Mouse (Mus musculus) small intestine, adult 2 months (tissue): ENCODE measurements around the gene 4930451I11Rik. TPM values are rescaled to one million over a fixed set of nuclear protein-coding genes. Genes with fewer than 3 reads are reported as not detected.

Experiments used
- H3K27ac ChIP-seq: fragments of 200-500 bp; 2 replicates; pipeline ENCODE4 v1.5.1; 2012; ENCODE audit warnings: low read depth, low read length, control low read depth, inconsistent platforms; ENCODE audit not compliant: insufficient read depth
- H3K27me3 ChIP-seq: fragments of 200-500 bp; 2 replicates; pipeline ENCODE4 v1.6.1; 2012; ENCODE audit warnings: mild to moderate bottlenecking, moderate library complexity, low read length, inconsistent platforms; ENCODE audit not compliant: control insufficient read depth, insufficient read depth
- H3K36me3 ChIP-seq: fragments of 200-500 bp; 2 replicates; pipeline ENCODE4 v1.6.1; 2012; ENCODE audit warnings: mild to moderate bottlenecking, low read length, control low read depth, inconsistent platforms; ENCODE audit not compliant: control insufficient read depth, insufficient read depth
- H3K4me1 ChIP-seq: fragments of 200-500 bp; 2 replicates; pipeline ENCODE4 v1.6.1; 2012; ENCODE audit warnings: low read length, inconsistent platforms, mixed read lengths; ENCODE audit not compliant: control insufficient read depth, insufficient read depth, insufficient read length
- H3K4me3 ChIP-seq: fragments of 200-500 bp; 2 replicates; pipeline ENCODE4 v1.5.1; 2012; ENCODE audit warnings: low read depth, mild to moderate bottlenecking, control low read depth, inconsistent platforms, low read length, moderate library complexity
- CTCF ChIP-seq: fragments of 200-500 bp; IDR thresholded peaks from 2 replicates; pipeline ENCODE4 v1.5.1; 2012; ENCODE audit warnings: low read depth, mild to moderate bottlenecking, control low read depth, inconsistent platforms, low read length, moderate library complexity, mixed read lengths; ENCODE audit not compliant: insufficient replicate concordance, insufficient read length; ENCODE audit errors: extremely low read depth
- POLR2A ChIP-seq: fragments of 200-500 bp; IDR thresholded peaks from 2 replicates; pipeline ENCODE4 v1.6.1; 2012; ENCODE audit warnings: low read depth, mild to moderate bottlenecking, control low read depth, inconsistent platforms, low read length, moderate library complexity
- WGBS: fragments of 180-500 bp; shearing (Covaris S2); methylation state at CpG from one replicate; pipeline ENCODE4 v1.1.7; 2018; 5-methylcytosine and 5-hydroxymethylcytosine counted together
- polyA plus RNA-seq: library from polyadenylated mRNA; depleted of rRNA; stranded (reverse); fragments of >200 nt; gene quantifications from 2 replicates; pipeline ENCODE4 v1.2.3, GENCODE M21; 2012

The 4930451I11Rik gene
- polyA plus RNA-seq, 1 experiment: not detected

- no peak overlapping the region for H3K27ac ChIP-seq
- H3K4me3 ChIP-seq: no peak overlapping the region
- H3K36me3 ChIP-seq: no peaks in the 10 kb centered on the region
- 88% methylated on average over 1 of the region's 1 CpGs for WGBS
- peaks cover 3% of the 10 kb centered on the region; the same call in 1 of the 2 replicates for H3K4me1 ChIP-seq
- TF ChIP-seq CTCF (no peak), POLR2A (no peak)
- 0 out of 2 replicates have a peak, but pooled peaks cover 8% of the 10 kb centered on the region for H3K27me3 ChIP-seq
These were observed 1.9 kb upstream of the 4930451I11Rik start for GRCm38 (mm10) chr7:126833294-126833693.

- peaks cover 3% of the 10 kb centered on the region; the same call in 1 of the 2 replicates for H3K4me1 ChIP-seq
- H3K36me3 ChIP-seq: no peaks in the 10 kb centered on the region
- H3K27me3 ChIP-seq: 0 out of 2 replicates have a peak, but pooled peaks cover 8% of the 10 kb centered on the region
- WGBS: 2% methylated on average over 21 of the region's 21 CpGs
- TF ChIP-seq POLR2A (no peak), CTCF (peak; percentile 68)
- no peak overlapping the region for H3K27ac ChIP-seq
- peak overlapping the region; percentile 33 for H3K4me3 ChIP-seq
These were observed 678 bp upstream of the 4930451I11Rik start for GRCm38 (mm10) chr7:126832036-126832598.

- 61% methylated on average over 5 of the region's 5 CpGs for WGBS
- Histone ChIP-seq H3K4me1 (no peaks in the 10 kb centered on the region; the same call in 1 of the 2 replicates), H3K4me3 (no peak overlapping the region), H3K36me3 (no peaks in the 10 kb centered on the region), H3K27me3 (peaks cover 25% of the 10 kb centered on the region), H3K27ac (no peak overlapping the region)
- TF ChIP-seq POLR2A: no peak
- no peak for TF ChIP-seq CTCF
These were observed 5.5 kb downstream of the 4930451I11Rik start for GRCm38 (mm10) chr7:126825952-126826351.

- Histone ChIP-seq H3K4me3 (no peak overlapping the region), H3K4me1 (no peaks in the 10 kb centered on the region; the same call in 1 of the 2 replicates), H3K27ac (no peak overlapping the region), H3K36me3 (no peaks in the 10 kb centered on the region), H3K27me3 (peaks cover 25% of the 10 kb centered on the region)
- 22% methylated on average over 8 of the region's 8 CpGs for WGBS
- no peak for TF ChIP-seq CTCF
- no peak for TF ChIP-seq POLR2A
These were observed 6.0 kb downstream of the 4930451I11Rik start for GRCm38 (mm10) chr7:126825403-126825802.

GRCm38 (mm10) chr7:126823940-126824339 lies 7.5 kb downstream of the 4930451I11Rik start:
- 16% methylated on average over 10 of the region's 10 CpGs for WGBS
- peaks cover 25% of the 10 kb centered on the region for H3K27me3 ChIP-seq

GRCm38 (mm10) chr7:126823202-126823711 lies 8.2 kb downstream of the 4930451I11Rik start:
- Histone ChIP-seq H3K4me3 (peak overlapping the region; percentile 36; the same call in 1 of the 2 replicates), H3K36me3 (no peaks in the 10 kb centered on the region), H3K27ac (no peak overlapping the region), H3K27me3 (peaks cover 25% of the 10 kb centered on the region), H3K4me1 (no peaks in the 10 kb centered on the region; the same call in 1 of the 2 replicates)
- 6% methylated on average over 17 of the region's 19 CpGs for WGBS
- TF ChIP-seq CTCF (no peak), POLR2A (no peak)

More at GRCm38 (mm10) chr7:126823940-126824339, 7.5 kb downstream of the 4930451I11Rik start:
- TF ChIP-seq CTCF: no peak
- no peak for TF ChIP-seq POLR2A
- Histone ChIP-seq H3K27ac (no peak overlapping the region), H3K36me3 (no peaks in the 10 kb centered on the region), H3K4me3 (no peak overlapping the region), H3K4me1 (no peaks in the 10 kb centered on the region; the same call in 1 of the 2 replicates)

- Histone ChIP-seq H3K27ac (0 out of 2 replicates have a peak overlapping the region, but pooled peaks have one; percentile 3), H3K36me3 (no peaks in the 10 kb centered on the region), H3K4me1 (no peaks in the 10 kb centered on the region; the same call in 1 of the 2 replicates), H3K27me3 (peaks cover 25% of the 10 kb centered on the region), H3K4me3 (no peak overlapping the region; the same call in 1 of the 2 replicates)
- 43% methylated on average over 9 of the region's 9 CpGs for WGBS
- no peak for TF ChIP-seq CTCF
These were observed 8.7 kb downstream of the 4930451I11Rik start for GRCm38 (mm10) chr7:126822741-126823140.
